Mouse (Mus musculus): ENCODE measurements around the gene Gbe1.

Gene Gbe1

GRCm38 (mm10) chr16:70358326-70358725, 44.6 kb downstream of the Gbe1 start:
- no peak for DNase-seq

DNA sequence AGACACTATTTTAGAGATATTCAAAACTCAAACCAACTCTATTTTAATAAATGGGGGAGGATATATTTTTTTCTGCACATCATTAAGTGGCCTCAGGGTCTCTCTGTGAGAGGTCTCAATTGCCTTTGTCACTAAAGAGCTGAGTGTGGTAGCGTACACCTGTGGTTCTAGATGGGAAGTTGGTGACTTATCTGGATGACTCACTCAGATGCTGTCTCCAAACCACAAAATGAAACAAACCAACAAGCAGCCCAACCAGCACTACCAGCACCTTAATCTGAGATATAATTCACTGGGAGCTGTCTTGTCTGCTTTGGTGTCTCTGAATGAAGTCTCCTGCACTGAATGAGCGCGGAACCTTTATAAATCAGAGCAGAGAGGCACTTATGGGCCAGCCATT, 51.5 kb downstream of the Gbe1 start:
- DNase-seq = no peak

GRCm38 (mm10) chr16:70381045-70381444, 67.3 kb downstream of the Gbe1 start:
- DNase-seq = no peak

GRCm38 (mm10) chr16:70385494-70385893, 71.7 kb downstream of the Gbe1 start:
- DNase-seq = no peak

DNA sequence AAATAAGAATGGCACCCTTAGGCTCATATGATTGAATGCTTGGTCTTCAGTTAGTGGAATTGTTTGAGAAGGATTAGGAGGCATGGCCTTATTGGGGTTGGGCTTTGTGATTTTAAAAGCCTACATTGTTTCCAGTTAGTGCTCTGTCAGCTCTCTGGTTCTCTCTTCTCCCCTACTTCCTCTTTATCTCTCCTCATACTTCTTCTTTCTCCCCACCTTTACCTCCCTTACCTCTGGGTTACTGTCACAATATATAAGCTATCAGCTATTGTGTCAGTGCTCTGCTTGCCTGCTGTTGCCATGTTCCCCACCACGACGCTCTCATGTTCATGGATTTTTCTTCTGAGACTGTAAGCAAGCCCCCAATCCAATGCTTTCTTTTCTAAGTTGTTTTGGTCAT, 73.6 kb downstream of the Gbe1 start:
- no peak for DNase-seq

DNA sequence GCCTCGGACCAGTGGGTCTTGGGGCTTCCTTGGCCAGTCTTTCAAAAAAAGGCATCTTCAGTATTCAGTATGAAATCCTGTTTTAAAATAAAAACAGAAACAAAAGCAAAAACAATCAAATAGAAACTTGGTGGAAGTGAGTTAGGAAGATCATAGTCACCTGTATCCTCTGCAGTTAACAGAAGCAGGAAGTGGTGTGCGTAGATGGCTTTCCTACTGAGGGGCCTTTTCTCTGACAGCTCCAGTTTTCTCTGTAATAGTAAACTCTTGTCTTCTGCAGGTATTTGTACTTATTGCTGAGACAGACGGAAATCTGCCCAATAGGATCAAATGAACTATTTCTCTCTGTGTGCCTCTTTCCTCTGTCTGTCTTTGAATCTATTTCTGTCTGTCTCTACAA, 81.5 kb downstream of the Gbe1 start:
- no peak for DNase-seq

DNA sequence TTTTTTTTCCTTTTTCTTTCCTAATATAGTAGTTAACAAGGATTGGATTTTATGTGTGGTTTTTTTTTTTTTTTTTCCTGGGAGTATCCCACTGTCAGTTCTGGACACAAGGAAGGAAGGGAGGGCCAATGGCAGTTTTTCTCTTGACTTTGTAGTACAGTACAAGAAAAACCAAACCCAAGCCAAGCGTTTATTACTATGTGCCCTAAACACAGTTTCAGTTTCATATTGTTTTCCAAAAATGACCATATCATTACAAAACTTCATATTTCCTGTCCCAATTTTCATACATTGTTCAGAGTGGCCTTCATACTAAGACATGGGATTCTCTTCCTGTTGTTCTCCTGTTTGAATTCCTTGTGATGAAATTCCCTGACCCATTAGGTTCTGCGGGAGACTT, 94.0 kb downstream of the Gbe1 start:
- no peak for DNase-seq

GRCm38 (mm10) chr16:70421077-70421476, 107.3 kb downstream of the Gbe1 start:
- DNase-seq = no peak

- DNase-seq = no peak
These were observed 135.8 kb downstream of the Gbe1 start for GRCm38 (mm10) chr16:70449520-70449919.

GRCm38 (mm10) chr16:70475583-70475982, 161.8 kb downstream of the Gbe1 start:
- no peak for DNase-seq

DNA sequence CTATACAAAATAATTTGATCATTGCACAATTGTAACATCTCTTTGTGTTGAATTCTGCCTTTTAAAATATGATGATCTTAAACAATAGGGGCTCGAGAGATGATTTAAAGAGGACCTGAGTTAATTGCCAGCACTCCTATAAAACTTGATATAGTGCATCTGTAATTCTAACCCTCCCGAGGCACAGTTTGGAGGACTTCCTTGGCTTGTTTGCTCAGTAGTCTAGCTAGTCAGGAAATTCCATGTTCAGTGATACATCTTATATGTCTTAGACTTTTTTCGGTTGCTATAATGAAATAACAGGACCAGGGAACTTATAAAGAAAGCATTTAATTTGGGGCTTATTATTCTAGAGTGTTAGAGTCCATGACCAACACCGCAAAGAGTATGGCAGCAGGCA, 162.4 kb downstream of the Gbe1 start:
- DNase-seq = no peak

DNA sequence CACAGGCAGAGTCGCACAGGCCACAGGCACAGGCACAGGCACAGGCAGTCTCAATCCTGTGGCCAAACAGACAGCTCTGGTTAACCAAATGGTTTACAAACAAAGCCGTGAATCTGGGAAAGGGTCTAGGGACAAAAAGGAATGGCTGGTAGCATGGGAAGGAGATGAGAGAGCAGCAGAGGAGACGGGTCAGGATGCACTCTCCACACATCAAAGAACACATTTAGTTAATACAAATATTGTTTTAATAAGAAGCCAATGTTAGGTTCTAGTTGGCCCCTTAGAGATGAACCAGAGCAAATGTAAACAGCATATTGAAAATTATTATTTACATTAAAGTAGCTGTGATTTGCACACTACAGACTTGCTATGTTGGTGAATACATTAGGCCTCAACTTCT, 166.7 kb downstream of the Gbe1 start:
- DNase-seq = no peak

DNA sequence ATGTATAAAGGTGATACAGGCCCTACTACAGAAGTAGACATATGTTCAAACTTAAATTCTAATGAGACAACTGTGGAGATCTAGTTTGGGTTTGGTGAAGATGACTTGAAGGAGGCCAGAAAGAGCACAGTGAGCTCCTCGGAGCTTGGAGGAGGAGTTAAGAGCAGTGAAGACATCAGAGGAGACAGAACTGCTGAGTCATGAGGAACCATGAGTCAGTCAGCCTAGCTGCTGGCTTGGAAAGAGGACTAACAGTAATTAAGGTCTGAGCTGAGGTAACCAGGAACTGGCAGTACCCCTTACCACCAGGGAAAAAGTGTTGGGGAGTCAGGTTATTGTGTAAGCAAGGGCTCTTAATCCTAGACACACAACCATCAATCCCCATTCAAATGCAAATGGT, 192.7 kb downstream of the Gbe1 start:
- DNase-seq = no peak

GRCm38 (mm10) chr16:70510938-70511337, 197.2 kb downstream of the Gbe1 start:
- no peak for DNase-seq

- no peak for DNase-seq
These were observed 209.1 kb downstream of the Gbe1 start for GRCm38 (mm10) chr16:70522861-70523260.

GRCm38 (mm10) chr16:70523566-70523965, 209.8 kb downstream of the Gbe1 start:
- no peak for DNase-seq

GRCm38 (mm10) chr16:70524273-70524672, 210.5 kb downstream of the Gbe1 start:
- DNase-seq = no peak

DNA sequence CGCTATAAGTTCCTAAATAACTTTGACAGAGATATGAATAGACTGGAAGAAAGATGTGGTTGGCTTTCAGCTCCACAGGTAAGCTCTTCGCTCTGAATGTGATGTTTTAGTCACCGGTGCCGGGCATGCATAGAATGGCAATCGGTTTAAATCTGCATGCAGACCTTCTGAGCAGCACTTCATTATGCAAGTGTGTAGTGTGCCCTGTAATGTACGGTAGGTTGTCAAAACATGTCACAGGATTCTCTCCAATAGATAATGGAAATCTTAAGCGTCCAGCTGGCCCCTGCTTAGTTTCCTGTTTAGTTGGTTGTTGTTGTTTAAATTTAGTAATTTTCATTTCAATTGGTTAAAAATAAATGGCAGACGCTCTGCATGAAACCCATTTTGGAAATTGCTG, 213.5 kb downstream of the Gbe1 start:
- DNase-seq = no peak

GRCm38 (mm10) chr16:70535224-70535623, 221.5 kb downstream of the Gbe1 start:
- no peak for DNase-seq

DNA sequence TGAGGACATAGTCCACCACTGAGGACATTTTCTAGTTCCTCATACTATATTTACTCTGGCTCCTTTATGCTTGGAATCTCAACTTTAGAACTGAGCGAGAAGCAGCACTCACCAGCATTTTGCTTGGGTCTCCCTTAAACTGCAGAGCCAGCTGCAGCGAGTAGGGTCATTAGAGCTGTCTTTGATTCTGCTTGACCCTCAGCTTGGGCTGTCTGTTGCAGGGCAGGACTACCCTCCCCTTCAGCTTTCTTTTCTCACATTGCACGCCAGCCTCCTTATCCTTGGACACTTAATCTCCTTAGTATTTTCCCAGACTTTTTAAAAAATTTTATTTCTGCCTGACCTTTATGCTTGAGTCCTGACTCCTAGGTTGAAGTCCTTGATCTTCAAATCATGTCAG, 237.1 kb downstream of the Gbe1 start:
- no peak for DNase-seq

- no peak for DNase-seq
These were observed 248.0 kb downstream of the Gbe1 start for GRCm38 (mm10) chr16:70561635-70562348.

- DNase-seq = no peak
These were observed 248.8 kb downstream of the Gbe1 start for GRCm38 (mm10) chr16:70562574-70562973.

DNA sequence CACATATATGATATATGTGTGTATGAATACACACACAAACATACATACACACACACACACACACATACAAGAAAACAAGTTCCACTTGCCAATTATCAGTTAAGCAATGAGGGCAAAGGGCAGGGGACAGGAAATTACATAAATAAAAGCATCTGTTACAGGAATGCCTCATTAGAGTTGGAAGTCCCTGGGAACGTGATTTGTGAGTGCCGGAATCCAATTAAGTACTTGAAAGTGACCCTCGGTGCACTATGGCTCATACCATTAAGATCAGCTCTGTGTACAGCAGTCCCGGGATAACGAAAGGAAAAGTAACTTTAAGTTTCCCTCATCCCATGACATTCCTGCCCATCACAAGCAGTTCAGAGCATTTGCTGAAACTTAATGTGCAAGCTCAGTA, 249.7 kb downstream of the Gbe1 start:
- DNase-seq = no peak

GRCm38 (mm10) chr16:70568341-70569265, 254.9 kb downstream of the Gbe1 start:
- DNase-seq = peak; percentile 9
